Mouse (Mus musculus): ENCODE data around the gene Clip4.

DNA sequence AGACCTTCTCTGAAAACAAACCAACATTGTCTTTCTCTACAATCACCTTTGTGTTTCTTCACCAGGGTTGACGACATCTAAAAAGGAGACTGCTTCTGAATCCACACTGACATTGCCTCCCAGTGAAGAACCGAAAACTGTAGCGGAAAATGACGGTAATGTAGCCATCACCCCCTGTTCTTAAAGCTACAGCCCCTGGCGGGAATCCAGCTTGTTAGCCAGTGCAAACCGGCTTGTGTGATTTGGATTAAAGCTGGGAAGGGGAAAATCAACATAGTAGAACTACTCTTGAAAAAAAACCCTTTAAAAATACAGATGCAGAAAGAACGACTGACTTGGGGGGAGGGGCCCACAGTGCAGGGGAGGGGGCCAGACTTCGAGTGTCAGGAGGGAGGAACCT, 59.4 kb downstream of the Clip4 start:
- TF ChIP-seq CTCF (conservative IDR thresholded peaks at IDR 0.05; ENCODE audit: low read length) (no peak), NANOG (IDR thresholded peaks at IDR 0.05; ENCODE audit: borderline replicate concordance, low read length) (no peak)

All from E14TG2a.4 (cell line).